Mouse (Mus musculus) ES-Bruce4 (cell line): ENCODE results near the gene Def6.

ENCODE experiments used
- CTCF ChIP-seq: IDR thresholded peaks from one replicate; pipeline ENCODE4 v1.8.1; 2011; ENCODE audit warnings: low read depth, low read length
- POLR2A ChIP-seq: IDR thresholded peaks from one replicate; pipeline ENCODE4 v1.8.1; 2011; ENCODE audit warnings: low read length; ENCODE audit not compliant: insufficient read depth

DNA sequence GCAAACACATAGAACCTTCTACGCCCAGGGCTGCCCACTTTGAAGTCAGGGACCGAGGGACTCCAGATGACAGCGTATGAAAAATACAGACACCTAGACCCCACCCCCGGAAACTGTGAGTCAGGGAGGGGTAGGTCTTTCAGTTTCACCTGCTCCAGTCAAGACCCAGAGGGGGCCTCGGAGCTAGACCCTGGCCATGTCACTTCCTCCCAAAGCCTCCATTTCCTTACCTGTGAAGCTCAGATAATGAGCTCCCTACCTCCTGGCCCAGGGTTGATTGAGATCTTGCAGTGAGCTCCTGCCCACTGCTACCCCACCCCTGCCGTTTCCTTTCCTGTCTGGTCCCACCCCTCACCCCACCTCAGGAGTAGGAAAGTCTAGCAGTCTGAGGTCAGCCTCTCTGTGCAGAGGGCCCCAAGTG, 4.4 kb downstream of the Def6 start:
- TF ChIP-seq CTCF (no peak), POLR2A (no peak)
